Mouse (Mus musculus): ENCODE measurements at regions not wholly inside any gene's neighbourhood (a gene's known extent, or its start where the extent isn't known, plus 50 kb on each side); places are given as distances from the start of the nearest gene placed in this dataset.

- TF ChIP-seq GATA1 (IDR thresholded peaks at IDR 0.05; ENCODE audit: low read length) (no peak), TAL1 (IDR thresholded peaks at IDR 0.05; ENCODE audit: low read length) (no peak)
These were observed 171.3 kb upstream of the Tmtc1 start for GRCm38 (mm10) chr6:148615442-148615841.

Measured in erythroblast, embryonic 14.5 days (primary cell).